Mouse (Mus musculus): ENCODE measurements around the gene Map1lc3b.
"Not testable (repeated sequence)": the region's sequence is repeated elsewhere in the genome, so short reads cannot be mapped to it uniquely, and the experiment has no call there.

The Map1lc3b gene

GRCm38 (mm10) chr8:121573275-121573674 is 16.9 kb upstream of the Map1lc3b start:
- peak; percentile 70 for DNase-seq (ENCODE audit: low spot score)

- DNase-seq (ENCODE audit: low spot score), result no peak
Measured at GRCm38 (mm10) chr8:121575661-121576060, 14.5 kb upstream of the Map1lc3b start.

- no peak for DNase-seq (ENCODE audit: low spot score)
Measured at GRCm38 (mm10) chr8:121577751-121578675, 12.1 kb upstream of the Map1lc3b start.

- peak; percentile 94 for DNase-seq (ENCODE audit: low spot score)
Measured at GRCm38 (mm10) chr8:121578676-121579451, 11.3 kb upstream of the Map1lc3b start, which contains the start of gene Fbxo31. Fbxo31 (minus strand) TSS chr8:121578806.

GRCm38 (mm10) chr8:121580465-121580864 is 9.7 kb upstream of the Map1lc3b start:
- DNase-seq (ENCODE audit: low spot score), result no peak

GRCm38 (mm10) chr8:121583653-121584052 is 6.5 kb upstream of the Map1lc3b start:
- no peak for DNase-seq (ENCODE audit: low spot score)

- no peak for DNase-seq (ENCODE audit: low spot score)
Measured at GRCm38 (mm10) chr8:121584730-121585129, 5.4 kb upstream of the Map1lc3b start.

GRCm38 (mm10) chr8:121585159-121585825 is 4.9 kb upstream of the Map1lc3b start:
- DNase-seq (ENCODE audit: low spot score), result peak; percentile 99

- no peak for DNase-seq (ENCODE audit: low spot score)
Measured at GRCm38 (mm10) chr8:121588750-121589149, 1.4 kb upstream of the Map1lc3b start.

- no peak for DNase-seq (ENCODE audit: low spot score)
Measured at GRCm38 (mm10) chr8:121589205-121589726, 895 bp upstream of the Map1lc3b start.

- no peak for DNase-seq (ENCODE audit: low spot score)
Measured at GRCm38 (mm10) chr8:121591178-121592066, 1.3 kb downstream of the Map1lc3b start.

- no peak for DNase-seq (ENCODE audit: low spot score)
Measured at GRCm38 (mm10) chr8:121593293-121593692, 3.1 kb downstream of the Map1lc3b start.

- no peak for DNase-seq (ENCODE audit: low spot score)
Measured at GRCm38 (mm10) chr8:121593983-121594382, 3.8 kb downstream of the Map1lc3b start.

- not testable (repeated sequence) for DNase-seq (ENCODE audit: low spot score)
Measured at GRCm38 (mm10) chr8:121597492-121597891, 7.3 kb downstream of the Map1lc3b start.

- DNase-seq (ENCODE audit: low spot score), result no peak
Measured at GRCm38 (mm10) chr8:121598190-121598589, 8.0 kb downstream of the Map1lc3b start.

- DNase-seq (ENCODE audit: low spot score), result peak; percentile 78
Measured at GRCm38 (mm10) chr8:121598892-121599291, 8.7 kb downstream of the Map1lc3b start.

- DNase-seq (ENCODE audit: low spot score), result no peak
Measured at GRCm38 (mm10) chr8:121599842-121600241, 9.7 kb downstream of the Map1lc3b start.

- no peak for DNase-seq (ENCODE audit: low spot score)
Measured at GRCm38 (mm10) chr8:121602411-121602810, 12.2 kb downstream of the Map1lc3b start.

- peak; percentile 49 for DNase-seq (ENCODE audit: low spot score)
Measured at GRCm38 (mm10) chr8:121602860-121603259, 12.7 kb downstream of the Map1lc3b start.

GRCm38 (mm10) chr8:121603801-121604200 is 13.6 kb downstream of the Map1lc3b start:
- DNase-seq (ENCODE audit: low spot score), result no peak

- DNase-seq (ENCODE audit: low spot score), result no peak
Measured at GRCm38 (mm10) chr8:121607661-121608060, 17.5 kb downstream of the Map1lc3b start.
